Mouse (Mus musculus): ENCODE measurements around the gene Atxn2.

GRCm38 (mm10) chr5:121813744-121814143 lies 102.6 kb downstream of the Atxn2 start:
- TF ChIP-seq CTCF (IDR thresholded peaks at IDR 0.05; ENCODE audit: low read depth, low read length) (no peak), POLR2A (IDR thresholded peaks at IDR 0.05; ENCODE audit: extremely low read depth, insufficient read depth, low read length) (no peak)
